Mouse (Mus musculus): ENCODE results near the gene Elof1. TPM values are rescaled to one million over a fixed set of nuclear protein-coding genes. Genes with fewer than 3 reads are reported as not detected.

Gene Elof1
- total RNA-seq, 2 experiments from 2014 or later = 80.6 to 88.5 TPM

GRCm38 (mm10) chr9:22136765-22137547, 20.0 kb upstream of the Elof1 start:
- DNase-seq = peak; percentile 66

DNA sequence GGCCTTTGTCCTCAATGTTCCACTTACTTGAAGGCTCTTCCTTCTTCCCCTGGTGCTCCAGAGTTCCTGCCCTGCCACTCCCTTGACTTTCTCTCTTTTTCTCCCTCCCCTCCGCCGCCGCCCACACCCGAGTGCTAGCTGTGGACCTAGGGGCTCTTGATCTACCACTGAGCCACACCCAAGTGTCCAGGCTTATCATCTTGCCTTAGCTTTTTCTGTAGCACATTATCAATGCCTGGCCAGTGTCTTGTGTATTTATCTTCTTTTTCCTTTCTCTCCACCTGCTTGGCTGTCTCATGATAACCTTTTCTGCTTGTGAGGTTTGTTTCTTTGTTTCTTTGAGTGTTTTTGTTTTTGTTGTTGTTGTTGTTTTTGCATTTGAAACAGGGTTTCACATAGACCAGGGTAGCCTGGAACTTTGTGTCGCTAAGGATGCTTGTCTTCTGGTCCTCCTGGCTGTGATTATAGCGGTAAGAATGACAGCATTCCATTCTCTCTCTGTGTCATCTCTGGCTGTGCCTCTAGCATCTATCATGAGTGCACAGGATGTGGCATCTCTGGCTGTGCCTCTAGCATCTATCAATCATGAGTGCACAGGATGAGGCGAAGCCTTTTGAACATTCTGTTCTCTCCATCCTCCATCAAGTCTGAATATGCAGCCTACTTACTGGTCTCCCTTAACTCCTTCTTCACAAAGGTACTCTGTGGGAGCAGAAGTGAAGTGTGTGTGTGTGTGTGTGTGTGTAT, 18.8 kb upstream of the Elof1 start, which contains the start of gene Acp5:
Acp5 (minus strand) TSS at position 68 of the 747 bp plus-strand sequence.
- no peak for DNase-seq

DNA sequence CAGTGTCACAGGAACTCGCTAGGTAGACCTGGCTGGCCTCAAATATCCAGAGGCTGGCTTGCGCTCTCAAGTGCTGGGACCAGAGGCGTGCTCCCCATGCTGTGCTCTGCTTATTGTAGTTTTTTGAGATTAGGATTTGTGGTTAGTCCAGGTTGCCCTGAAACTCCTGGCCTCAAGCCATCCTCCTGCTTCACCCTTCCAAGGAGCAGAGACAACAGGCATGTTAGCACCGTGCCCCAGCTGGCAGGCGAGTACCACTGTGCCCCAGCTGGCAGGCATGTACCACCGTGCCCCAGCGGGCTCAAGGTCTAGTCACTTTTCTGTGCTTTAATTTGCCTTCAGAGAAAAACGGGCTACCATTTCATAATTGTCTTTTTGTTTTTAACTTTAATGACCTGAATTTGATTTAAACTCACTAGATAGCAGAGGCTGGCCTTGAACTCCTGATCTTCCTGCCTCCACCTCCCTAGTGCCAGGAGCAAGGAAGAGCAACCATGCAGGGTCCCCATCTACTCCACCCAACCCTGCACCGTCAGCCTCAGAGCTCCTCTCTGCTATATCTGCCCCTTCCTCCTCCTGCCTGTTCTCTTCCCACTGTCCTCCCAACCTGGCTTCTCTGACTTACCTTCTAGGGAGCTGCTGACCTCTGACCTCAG, 18.1 kb upstream of the Elof1 start:
- DNase-seq = peak; percentile 69

DNA sequence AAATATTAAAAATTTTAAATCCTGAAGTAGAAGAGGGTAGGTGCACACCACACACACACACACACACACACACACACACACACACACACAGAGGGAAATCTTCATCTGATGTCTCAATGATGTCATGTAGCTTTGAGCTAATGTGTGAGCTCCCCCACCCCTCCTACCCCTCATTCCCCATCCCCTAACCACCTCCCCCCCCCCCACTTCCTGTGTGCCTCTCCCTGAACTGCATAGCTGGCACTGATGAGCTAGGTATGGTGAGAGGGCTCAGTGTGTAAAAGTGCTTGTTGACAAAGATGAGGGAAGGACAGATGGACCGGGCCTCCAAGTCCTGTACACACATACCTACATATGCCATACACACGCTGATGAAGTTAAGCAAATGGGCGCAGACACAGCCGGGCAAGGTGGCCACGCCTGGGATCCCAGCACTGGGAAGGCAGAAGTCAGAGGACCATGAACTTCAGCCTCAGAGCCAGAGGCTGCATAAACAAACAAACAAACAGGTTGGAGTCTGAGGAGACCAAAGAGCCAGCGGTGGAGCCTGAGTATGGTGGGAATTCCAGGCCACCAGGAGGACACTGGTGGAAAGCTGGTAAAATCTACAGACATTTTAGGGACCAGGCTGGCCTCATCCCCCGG, 17.4 kb upstream of the Elof1 start:
- no peak for DNase-seq

- DNase-seq = no peak
Observed at GRCm38 (mm10) chr9:22132220-22132619, 15.2 kb upstream of the Elof1 start.

DNA sequence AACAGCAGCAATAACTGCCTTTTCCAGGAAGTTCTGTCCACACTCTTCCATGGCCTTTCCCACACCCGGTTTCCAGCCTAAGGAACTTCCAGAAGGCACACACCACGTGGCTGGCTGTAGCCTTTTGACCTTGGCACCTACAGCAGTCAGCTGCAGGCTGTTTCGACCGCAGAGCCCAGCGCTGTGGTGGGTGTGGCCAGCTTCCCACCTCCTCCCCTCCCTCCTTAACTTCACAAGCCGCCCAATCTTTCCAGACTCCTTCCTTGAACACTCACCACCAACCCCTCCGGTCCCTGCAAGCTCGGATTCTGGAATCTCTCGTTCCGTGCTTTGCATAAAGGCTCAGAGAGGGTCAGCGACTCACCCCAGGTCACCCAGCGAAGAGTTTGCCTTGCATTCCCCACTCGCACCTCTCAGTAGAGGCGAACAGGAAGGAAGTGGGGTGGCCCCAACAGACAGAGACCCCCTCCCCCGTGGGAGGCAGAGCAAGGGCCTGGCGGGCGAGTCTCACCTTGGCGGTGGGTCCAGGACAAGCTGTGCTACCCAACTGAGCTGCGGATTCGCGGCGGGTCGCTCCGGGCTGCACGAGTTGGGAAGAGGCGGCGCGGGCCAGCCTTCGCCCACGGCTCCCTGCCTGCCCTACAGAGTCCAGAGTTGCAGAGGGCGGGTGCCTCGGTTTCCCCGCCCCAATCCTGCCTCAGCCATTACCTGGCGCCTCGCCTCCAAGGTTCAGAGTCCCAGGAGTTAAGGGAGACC, 14.4 kb upstream of the Elof1 start:
- peak; percentile 70 for DNase-seq

DNA sequence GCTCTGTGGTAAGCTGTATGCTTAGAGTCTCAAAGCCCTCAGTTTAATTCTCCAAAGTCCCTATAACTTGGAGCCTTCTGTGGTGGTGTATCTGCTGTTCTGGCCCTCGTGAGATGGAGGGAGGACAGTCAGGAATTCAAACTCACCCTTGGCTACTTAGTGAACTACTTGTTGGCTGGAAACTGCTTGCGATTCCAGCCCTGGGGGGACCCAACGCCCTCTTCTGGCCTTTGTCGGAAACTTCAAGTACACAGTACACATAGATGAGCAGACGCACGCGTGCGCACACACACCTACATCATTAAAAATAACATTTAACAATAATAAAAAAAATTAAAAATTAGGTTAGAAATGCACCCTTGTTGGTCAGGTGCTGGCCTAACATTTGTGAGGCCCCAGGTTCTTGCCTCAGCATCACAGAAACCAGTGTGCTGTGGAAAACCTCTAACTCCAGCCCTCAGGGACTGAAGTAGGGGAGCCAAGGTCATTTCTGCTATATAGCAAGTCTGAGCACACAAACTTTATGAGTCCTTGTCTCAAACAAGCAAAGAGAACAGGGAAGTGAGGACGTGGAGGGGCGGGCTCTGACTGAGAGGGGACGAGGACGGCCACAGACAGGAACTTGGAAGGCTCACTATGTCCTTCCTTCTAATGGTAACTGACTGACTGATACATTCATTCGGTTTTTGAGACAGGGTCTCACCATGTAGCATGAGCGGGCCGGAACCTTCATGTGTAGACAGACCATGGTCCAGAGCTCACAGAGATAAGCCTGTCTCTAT, 8.5 kb upstream of the Elof1 start:
- no peak for DNase-seq

DNA sequence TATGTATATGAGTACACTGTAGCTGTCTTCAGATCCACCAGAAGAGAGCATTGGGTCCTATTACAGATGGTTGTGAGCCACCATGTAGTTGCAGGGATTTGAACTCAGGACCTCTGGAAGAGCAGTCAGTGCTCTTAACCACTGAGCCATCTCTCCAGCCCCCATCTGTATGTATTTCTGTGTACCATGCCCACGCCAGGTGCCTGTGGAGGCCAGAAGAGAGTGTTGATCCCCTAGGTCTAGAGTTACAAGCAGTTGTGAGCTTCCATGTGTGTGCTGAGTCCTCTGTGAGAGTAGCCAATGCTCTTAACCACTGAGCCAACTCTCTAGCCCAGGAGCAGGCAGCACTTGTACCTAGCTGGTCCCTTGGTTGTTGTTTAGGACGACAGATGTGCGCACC, 7.2 kb upstream of the Elof1 start:
- no peak for DNase-seq

- DNase-seq = no peak
Observed at GRCm38 (mm10) chr9:22123069-22123609, 6.2 kb upstream of the Elof1 start.

DNA sequence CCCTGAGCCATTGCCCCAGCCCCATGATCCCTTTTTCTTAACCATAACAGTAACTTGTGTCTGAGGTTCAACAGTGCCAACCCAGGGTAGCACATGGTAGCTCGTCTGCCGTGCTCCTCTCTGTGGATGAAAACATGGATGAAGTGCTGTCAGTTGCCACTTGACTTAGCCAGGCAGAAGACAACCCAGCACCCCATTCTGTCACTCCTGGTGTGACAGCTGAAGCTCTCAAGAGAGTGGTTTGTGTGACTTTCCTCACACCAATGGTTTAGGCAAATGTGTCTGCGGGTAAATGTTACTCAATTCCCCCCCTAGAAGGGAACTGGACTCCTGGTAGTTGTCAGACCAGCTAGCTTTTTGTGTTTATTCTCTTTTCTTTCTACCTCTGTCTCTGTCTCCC, 5.0 kb upstream of the Elof1 start:
- no peak for DNase-seq

DNA sequence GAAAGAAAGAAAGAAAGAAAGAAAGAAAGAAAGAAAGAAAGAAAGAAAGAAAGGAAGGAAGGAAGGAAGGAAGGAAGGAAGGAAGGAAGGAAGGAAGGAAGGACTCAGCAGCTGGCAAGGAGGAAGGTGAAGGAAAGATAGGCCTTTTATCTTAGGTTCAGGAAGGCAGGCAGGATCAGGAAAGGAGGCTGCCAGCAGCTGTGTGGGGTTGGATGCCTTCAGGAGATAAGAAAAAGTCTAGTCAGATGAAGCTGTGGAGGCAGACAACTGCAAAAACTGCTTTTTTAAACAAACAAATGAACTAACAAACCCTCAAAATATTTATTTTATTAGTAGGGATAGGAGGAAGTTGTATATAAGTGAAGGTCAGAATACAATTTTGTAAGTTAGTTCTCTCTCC, 4.6 kb upstream of the Elof1 start:
- DNase-seq = no peak

GRCm38 (mm10) chr9:22119543-22119942, 2.6 kb upstream of the Elof1 start:
- DNase-seq = peak; percentile 46

DNA sequence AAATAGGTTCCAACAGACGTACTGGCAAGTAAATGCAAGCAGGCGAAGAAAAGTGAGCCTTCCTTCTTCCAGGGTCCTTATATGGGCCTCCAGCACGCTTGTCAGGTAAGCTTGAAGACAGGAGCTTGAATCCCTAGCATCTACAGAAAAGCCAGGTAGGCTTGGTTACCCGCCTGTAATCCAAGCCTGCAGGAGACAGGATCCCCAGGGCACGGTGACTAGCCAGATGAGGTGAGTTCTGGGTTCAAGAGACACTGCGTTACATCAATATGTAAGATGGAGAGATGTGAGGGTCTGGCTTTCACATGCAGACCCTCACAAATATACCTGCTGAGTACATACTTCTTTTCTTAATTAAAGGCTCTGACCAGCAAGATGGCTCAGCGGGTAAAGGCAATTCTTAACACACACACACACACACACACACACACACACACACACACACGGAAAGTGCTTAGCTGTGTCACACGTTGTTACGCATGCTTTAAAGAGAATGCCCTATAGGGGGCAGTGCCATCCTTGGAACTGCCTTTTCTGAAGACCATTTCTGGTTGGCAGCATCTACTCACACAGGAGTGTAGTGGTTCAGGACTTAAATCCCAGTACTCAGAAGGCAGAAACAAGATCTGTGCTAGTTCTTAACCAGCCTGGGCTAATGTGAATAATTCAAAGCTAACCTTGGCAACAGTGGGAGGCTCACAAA, 933 bp upstream of the Elof1 start:
- peak; percentile 71 for DNase-seq

GRCm38 (mm10) chr9:22116086-22116485, 886 bp downstream of the Elof1 start:
- no peak for DNase-seq

GRCm38 (mm10) chr9:22115635-22116034, 1.3 kb downstream of the Elof1 start:
- DNase-seq = no peak

- no peak for DNase-seq
Observed at GRCm38 (mm10) chr9:22108194-22108593, 8.8 kb downstream of the Elof1 start.

- no peak for DNase-seq
Observed at GRCm38 (mm10) chr9:22099922-22100321, 17.1 kb downstream of the Elof1 start.

- DNase-seq = peak; percentile 46
Observed at GRCm38 (mm10) chr9:22098993-22099696, 17.8 kb downstream of the Elof1 start, which contains the start of gene Cnn1. Gene Cnn1, plus strand, starts transcription at chr9:22099216.

DNA sequence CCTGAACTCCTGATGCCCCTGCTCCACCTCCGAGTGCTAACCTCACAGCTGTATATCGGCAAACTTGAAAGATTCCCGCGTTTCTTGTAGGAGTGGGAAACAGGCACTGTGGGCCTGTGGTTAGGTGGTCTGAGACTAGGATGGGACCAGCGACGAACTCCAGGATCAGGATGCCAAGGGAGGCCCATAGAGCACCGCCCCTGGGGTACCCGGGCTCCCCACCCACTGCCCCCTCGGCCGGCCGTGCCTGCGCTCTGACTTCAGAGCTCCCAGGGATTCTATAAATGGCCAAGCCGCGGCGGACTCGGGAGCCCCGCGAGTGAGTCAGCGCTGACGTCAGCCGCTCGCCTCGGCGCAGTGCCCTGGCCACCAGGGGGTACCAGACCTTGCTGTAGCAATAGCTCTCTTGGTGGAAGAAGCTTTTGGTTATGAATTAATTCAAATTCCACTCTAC, 21.1 kb downstream of the Elof1 start:
- DNase-seq = peak; percentile 94
